Mouse (Mus musculus): ENCODE results near the gene Adamtsl1.

- TF ChIP-seq POLR2A (IDR thresholded peaks at IDR 0.05; ENCODE audit: borderline replicate concordance, control insufficient read depth, low read depth, low read length) (no peak), CTCF (IDR thresholded peaks at IDR 0.05; ENCODE audit: control insufficient read depth, insufficient read depth, low read length) (no peak)
Observed at GRCm38 (mm10) chr4:86276021-86276813, 762.2 kb downstream of the Adamtsl1 start.

All from bone marrow, adult 2 months (tissue).